Comparison of ENCODE assay signal across 28 mouse cellular contexts in genomic region chr19:36225612-36226011, GRCm38 (mm10).
DNase-seq lines count a peak whose midpoint lies in the region; ATAC-seq and TF ChIP-seq lines count a peak whose summit lies in the region.
"Had no signal": no experiment of that assay in that cellular context is flagged by ENCODE, and none has a peak within 500 bp of the region (broad histone marks: within the 10 kb centered on the region; RNA-seq: fewer than 3 reads in every experiment).

No protein-coding gene starts in this region.

- WGBS in heart, embryonic 12.5 days, result 90% methylated on average over 2 of the region's 2 CpGs
- WGBS in heart, postnatal 0 days, result 90% methylated on average over 2 of the region's 2 CpGs
- 89% methylated on average over 2 of the region's 2 CpGs for WGBS in midbrain, embryonic 10.5 days
- WGBS in midbrain, postnatal 0 days, result 91% methylated on average over 2 of the region's 2 CpGs
- 95% methylated on average over 2 of the region's 2 CpGs for WGBS in hindbrain, postnatal 0 days

- no peak overlapping the region for H3K27ac ChIP-seq in heart, embryonic 12.5 days (ENCODE audit: poor library complexity, severe bottlenecking)
- no peak overlapping the region for H3K27ac ChIP-seq in heart, postnatal 0 days (ENCODE audit: low read depth)
- 0 out of 2 replicates have a peak overlapping the region, but pooled peaks have one; percentile 1 for H3K27ac ChIP-seq in midbrain, embryonic 10.5 days (replicated peaks)
- H3K27ac ChIP-seq in midbrain, postnatal 0 days (ENCODE audit: low read depth, low read length), result no peak overlapping the region
- no peak overlapping the region for H3K27ac ChIP-seq in hindbrain, postnatal 0 days
- H3K27ac ChIP-seq: embryonic facial prominence, embryonic 13.5 days; embryonic facial prominence, embryonic 15.5 days; forebrain, embryonic 13.5 days; forebrain, embryonic 15.5 days had no signal

- peaks cover 29% of the 10 kb centered on the region for H3K4me1 ChIP-seq in heart, embryonic 12.5 days (replicated peaks)
- H3K4me1 ChIP-seq in heart, postnatal 0 days (ENCODE audit: control insufficient read depth, insufficient read depth), result peaks cover 32% of the 10 kb centered on the region
- H3K4me1 ChIP-seq in midbrain, embryonic 10.5 days, result peaks cover 9% of the 10 kb centered on the region
- no peaks in the 10 kb centered on the region for H3K4me1 ChIP-seq in midbrain, postnatal 0 days (ENCODE audit: insufficient read depth, low read length)
- no peaks in the 10 kb centered on the region for H3K4me1 ChIP-seq in hindbrain, postnatal 0 days (ENCODE audit: insufficient read depth, low read length)
- H3K4me1 ChIP-seq: embryonic facial prominence, embryonic 15.5 days had no signal

- TF ChIP-seq EP300 in heart, postnatal 0 days (IDR thresholded peaks at IDR 0.05; ENCODE audit: low read depth), result no peak

- H3K9ac ChIP-seq in heart, embryonic 12.5 days, result no peak overlapping the region
- no peak overlapping the region for H3K9ac ChIP-seq in heart, postnatal 0 days (replicated peaks; ENCODE audit: low read depth, low read length)
- H3K9ac ChIP-seq in midbrain, postnatal 0 days (replicated peaks; ENCODE audit: low read length, poor library complexity, severe bottlenecking), result no peak overlapping the region
- H3K9ac ChIP-seq in hindbrain, postnatal 0 days (replicated peaks; ENCODE audit: low read length), result no peak overlapping the region
- H3K9ac ChIP-seq: embryonic facial prominence, embryonic 13.5 days; embryonic facial prominence, embryonic 15.5 days; forebrain, embryonic 13.5 days; forebrain, embryonic 15.5 days had no signal

- no peak for ATAC-seq in heart, embryonic 12.5 days (ENCODE audit: insufficient number of reproducible peaks, low FRiP score)
- no peak for ATAC-seq in heart, postnatal 0 days (ENCODE audit: insufficient read depth, low read depth)
- no peak for ATAC-seq in midbrain, postnatal 0 days (ENCODE audit: low FRiP score)
- ATAC-seq in hindbrain, postnatal 0 days, result no peak
- ATAC-seq: activated CD4-positive, CD25-positive, alpha-beta regulatory T cell, adult 4 months; CD4-positive, CD25-positive, alpha-beta regulatory T cell, adult 4 months; forebrain, embryonic 13.5 days; forebrain, embryonic 15.5 days; Patski had no signal

- H3K9me3 ChIP-seq in heart, embryonic 12.5 days (replicated peaks), result no peaks in the 10 kb centered on the region
- H3K9me3 ChIP-seq in heart, postnatal 0 days (replicated peaks; ENCODE audit: control insufficient read depth, low read length), result no peaks in the 10 kb centered on the region
- no peaks in the 10 kb centered on the region for H3K9me3 ChIP-seq in midbrain, embryonic 10.5 days (replicated peaks)
- no peaks in the 10 kb centered on the region for H3K9me3 ChIP-seq in midbrain, postnatal 0 days (ENCODE audit: low read length)
- H3K9me3 ChIP-seq in hindbrain, postnatal 0 days (ENCODE audit: low read length), result no peaks in the 10 kb centered on the region
- H3K9me3 ChIP-seq: embryonic facial prominence, embryonic 13.5 days; embryonic facial prominence, embryonic 15.5 days; forebrain, embryonic 13.5 days; forebrain, embryonic 15.5 days; G1E had no signal

- peak; percentile 41 for DNase-seq in heart, adult 11 months
- DNase-seq in heart, postnatal 0 days (ENCODE audit: low spot score), result peak; percentile 3
- no peak for DNase-seq in heart, adult 9 months (ENCODE audit: low spot score in 2 of 2)
- no peak for DNase-seq in midbrain, embryonic 10.5 days (ENCODE audit: low spot score)
- DNase-seq in midbrain, postnatal 0 days (ENCODE audit: low spot score), result no peak
- DNase-seq in hindbrain, postnatal 0 days (ENCODE audit: low spot score), result no peak
- DNase-seq: adrenal gland, adult 8-10 months; adrenal gland, postnatal 14 days; adrenal gland, postnatal 36 days; B cell, adult 2 months; cerebellum, adult 11 months; cerebellum, adult 18-20 months; cerebellum, adult 8-10 months; cerebellum, adult 9-11 months; cerebellum, postnatal 14 days; cerebellum, postnatal 36 days; embryo, embryonic 11 days had no signal

- no peak overlapping the region for H3K4me2 ChIP-seq in heart, embryonic 12.5 days
- no peak overlapping the region for H3K4me2 ChIP-seq in heart, postnatal 0 days (ENCODE audit: low read depth, low read length)
- no peak overlapping the region for H3K4me2 ChIP-seq in midbrain, postnatal 0 days (ENCODE audit: low read depth, low read length, poor library complexity, severe bottlenecking)
- no peak overlapping the region for H3K4me2 ChIP-seq in hindbrain, postnatal 0 days (ENCODE audit: low read depth, low read length)
- H3K4me2 ChIP-seq: embryonic facial prominence, embryonic 13.5 days; embryonic facial prominence, embryonic 15.5 days; forebrain, embryonic 13.5 days; forebrain, embryonic 15.5 days had no signal

- TF ChIP-seq CTCF in heart, postnatal 0 days (IDR thresholded peaks at IDR 0.05; ENCODE audit: low read depth), result no peak
- TF ChIP-seq CTCF in midbrain, postnatal 0 days (IDR thresholded peaks at IDR 0.05), result no peak
- no peak for TF ChIP-seq CTCF in hindbrain, postnatal 0 days (IDR thresholded peaks at IDR 0.05; ENCODE audit: low read depth)

- no peaks in the 10 kb centered on the region for H3K27me3 ChIP-seq in heart, embryonic 12.5 days (replicated peaks)
- no peaks in the 10 kb centered on the region for H3K27me3 ChIP-seq in heart, postnatal 0 days (ENCODE audit: control insufficient read depth, insufficient read depth, low read length)
- no peaks in the 10 kb centered on the region for H3K27me3 ChIP-seq in midbrain, embryonic 10.5 days (ENCODE audit: low read depth, poor library complexity, severe bottlenecking)
- no peaks in the 10 kb centered on the region for H3K27me3 ChIP-seq in midbrain, postnatal 0 days (ENCODE audit: insufficient read depth, low read length)
- H3K27me3 ChIP-seq in hindbrain, postnatal 0 days (ENCODE audit: insufficient read depth, low read length), result no peaks in the 10 kb centered on the region
- H3K27me3 ChIP-seq: CH12.LX; embryonic facial prominence, embryonic 13.5 days; embryonic facial prominence, embryonic 15.5 days; forebrain, embryonic 13.5 days; forebrain, embryonic 15.5 days had no signal

- H3K4me3 ChIP-seq in heart, embryonic 12.5 days, result no peak overlapping the region
- no peak overlapping the region for H3K4me3 ChIP-seq in heart, postnatal 0 days (ENCODE audit: low read depth, low read length)
- H3K4me3 ChIP-seq in midbrain, embryonic 10.5 days, result no peak overlapping the region
- no peak overlapping the region for H3K4me3 ChIP-seq in midbrain, postnatal 0 days (ENCODE audit: low read depth, low read length)
- no peak overlapping the region for H3K4me3 ChIP-seq in hindbrain, postnatal 0 days (ENCODE audit: low read length)
- H3K4me3 ChIP-seq: embryonic facial prominence, embryonic 13.5 days; embryonic facial prominence, embryonic 15.5 days; erythroblast, embryonic 14.5 days; forebrain, embryonic 13.5 days; forebrain, embryonic 15.5 days had no signal

- no peaks in the 10 kb centered on the region for H3K36me3 ChIP-seq in heart, embryonic 12.5 days
- H3K36me3 ChIP-seq in heart, postnatal 0 days (replicated peaks; ENCODE audit: control insufficient read depth, insufficient read depth, low read length), result no peaks in the 10 kb centered on the region
- no peaks in the 10 kb centered on the region for H3K36me3 ChIP-seq in midbrain, embryonic 10.5 days
- no peaks in the 10 kb centered on the region for H3K36me3 ChIP-seq in midbrain, postnatal 0 days (ENCODE audit: insufficient read depth, low read length)
- no peaks in the 10 kb centered on the region for H3K36me3 ChIP-seq in hindbrain, postnatal 0 days (ENCODE audit: insufficient read depth, low read length)
- H3K36me3 ChIP-seq: embryonic facial prominence, embryonic 13.5 days; embryonic facial prominence, embryonic 15.5 days; forebrain, embryonic 15.5 days; G1E had no signal

Comparison
In these comparisons a context has a peak if more than half of its experiments do, and no peak if none do; other contexts are left out.
1. DNase-seq: peak in heart, adult 11 months (single experiment) and heart, postnatal 0 days (single experiment); none in heart, adult 9 months (0 of 2), midbrain, embryonic 10.5 days (single experiment), midbrain, postnatal 0 days (single experiment) and hindbrain, postnatal 0 days (single experiment).